Mouse (Mus musculus) testis, adult 2 months (tissue): ENCODE results near the gene Cdc25a.

Source experiments
- CTCF ChIP-seq: fragments of 200-500 bp; IDR thresholded peaks from 2 replicates; pipeline ENCODE4 v1.5.1; 2012; ENCODE audit warnings: low read depth, mild to moderate bottlenecking, inconsistent platforms, low read length, moderate library complexity; ENCODE audit not compliant: control insufficient read depth, insufficient read depth, insufficient replicate concordance
- POLR2A ChIP-seq: fragments of 200-500 bp; IDR thresholded peaks from 2 replicates; pipeline ENCODE4 v1.6.1; 2012; ENCODE audit warnings: low read depth, mild to moderate bottlenecking, inconsistent platforms, low read length, moderate library complexity; ENCODE audit not compliant: control insufficient read depth

- TF ChIP-seq CTCF (no peak), POLR2A (no peak)
Measured at GRCm38 (mm10) chr9:109826181-109826580, 49.2 kb upstream of the Cdc25a start.
